Mouse (Mus musculus) layer of hippocampus, postnatal 25 days (tissue): ENCODE data around the gene Zdhhc8. TPM values are rescaled to one million over a fixed set of nuclear protein-coding genes. Genes with fewer than 3 reads are reported as not detected.

ENCODE experiments used
- microRNA-seq, 2 experiments: library from miRNA; unstranded; fragments of <30 nt; microRNA quantifications; one replicate each; pipeline ENCODE4 v1.2.0; 2021
- total RNA-seq, 2 experiments: library from RNA; stranded (reverse); gene quantifications; 2 replicates each; pipeline ENCODE4 v1.2.3; 2021

Zdhhc8 gene
- total RNA-seq, 2 experiments from 2014 or later = 77.0 to 95.9 TPM

Small RNA genes lying within 50 kb of the gene (microRNA-seq; reads per million reads assigned to microRNA genes)
- 0 reads per million in 2 experiments for gene Gm24572
- 287 to 360 reads per million in 2 experiments for gene Mir1306

Other genes with a start within 250 kb of the Zdhhc8 start
- 10 to 100 TPM; 76.0 to 85.6 TPM for gene Dgcr6, start 182.3 kb downstream of the Zdhhc8 start, total RNA-seq
- 10 to 100 TPM; 37.2 to 38.6 TPM for gene Prodh, start 144.9 kb downstream of the Zdhhc8 start, total RNA-seq
- gene Rtn4r, start 107.5 kb downstream of the Zdhhc8 start, total RNA-seq = 100 to 1,000 TPM; 102 to 111 TPM
- not detected for gene Ccdc188, start 17.3 kb downstream of the Zdhhc8 start, total RNA-seq
- gene Trmt2a, start 13.5 kb upstream of the Zdhhc8 start, total RNA-seq = 10 to 100 TPM; 46.4 to 57.9 TPM
- 10 to 100 TPM; 92.2 to 97.2 TPM for gene Ranbp1, start 13.6 kb upstream of the Zdhhc8 start, total RNA-seq
- under 1 TPM in 1 of 2 experiments, not detected in 1; 0.79 TPM for gene Gm49776, start 23.2 kb upstream of the Zdhhc8 start, total RNA-seq
- 10 to 100 TPM; 38.6 to 40.3 TPM for gene Dgcr8, start 54.1 kb upstream of the Zdhhc8 start, total RNA-seq
- 100 to 1,000 TPM; 115 to 121 TPM for gene Tango2, start 113.0 kb upstream of the Zdhhc8 start, total RNA-seq
- 10 to 100 TPM; 39.5 to 45.7 TPM for gene Arvcf, start 113.0 kb upstream of the Zdhhc8 start, total RNA-seq
- gene Txnrd2, start 191.2 kb upstream of the Zdhhc8 start, total RNA-seq = 10 to 100 TPM; 19.1 to 21.8 TPM
- 10 to 100 TPM; 71.8 to 81.3 TPM for gene Comt, start 191.7 kb upstream of the Zdhhc8 start, total RNA-seq